Mouse (Mus musculus) monocyte, adult 5-6 weeks (primary cell): ENCODE measurements around the gene Slc24a1. TPM values are rescaled to one million over a fixed set of nuclear protein-coding genes. Genes with fewer than 3 reads are reported as not detected.

Source experiments
- ATAC-seq: fragments of 153-309, 156-312 bp; replicated peaks from 2 replicates; pipeline ENCODE4 v1.8.0; 2017; ENCODE audit warnings: mild to moderate bottlenecking; ENCODE audit not compliant: low TSS enrichment, insufficient number of reproducible peaks, severe bottlenecking, poor library complexity, low FRiP score
- total RNA-seq: library from RNA; stranded (forward); fragments of 200-1000, 200-491, 200-594 nt; gene quantifications from 3 replicates; pipeline ENCODE4 v1.2.3, GENCODE M21; 2017

Gene Slc24a1
- total RNA-seq, 1 experiment from 2014 or later: 0.29 TPM

DNA sequence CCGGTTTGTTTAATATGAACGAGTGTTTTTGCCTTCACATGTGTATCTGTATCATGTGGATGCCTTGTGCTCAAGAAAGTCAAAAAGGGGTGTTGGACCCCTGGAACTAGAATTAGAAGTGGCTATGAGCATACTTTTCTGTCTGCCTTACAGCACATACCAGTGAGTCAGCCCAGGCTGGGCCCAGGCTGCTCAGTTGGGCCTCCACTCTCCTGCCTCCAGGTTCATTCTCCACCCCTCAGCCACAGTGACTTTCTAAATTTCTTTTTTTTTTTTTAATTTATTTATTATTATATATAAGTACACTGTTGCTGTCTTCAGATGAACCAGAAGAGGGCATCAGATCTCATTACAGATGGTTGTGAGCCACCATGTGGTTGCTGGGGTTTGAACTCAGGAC lies 11.6 kb downstream of the Slc24a1 start:
- no peak for ATAC-seq

DNA sequence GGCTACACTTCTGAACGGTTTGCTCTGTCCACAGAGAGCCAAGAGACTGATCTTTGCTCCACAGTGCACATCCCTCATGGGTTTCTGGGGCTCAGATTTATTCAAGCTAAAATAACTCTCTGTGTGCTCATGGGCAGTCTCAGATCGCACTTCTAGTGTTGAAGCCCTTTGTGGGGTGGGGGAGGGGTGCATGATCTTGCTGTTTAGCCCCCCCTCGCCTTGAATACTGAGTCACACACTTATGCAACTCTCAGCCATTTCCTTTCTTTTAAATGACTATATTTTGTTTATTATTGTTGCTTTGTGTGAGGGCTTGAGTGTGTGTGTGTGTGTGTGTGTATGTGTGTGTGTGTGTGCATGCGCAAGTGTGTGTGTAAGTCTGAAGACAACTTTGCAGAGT lies 12.1 kb downstream of the Slc24a1 start:
- no peak for ATAC-seq

DNA sequence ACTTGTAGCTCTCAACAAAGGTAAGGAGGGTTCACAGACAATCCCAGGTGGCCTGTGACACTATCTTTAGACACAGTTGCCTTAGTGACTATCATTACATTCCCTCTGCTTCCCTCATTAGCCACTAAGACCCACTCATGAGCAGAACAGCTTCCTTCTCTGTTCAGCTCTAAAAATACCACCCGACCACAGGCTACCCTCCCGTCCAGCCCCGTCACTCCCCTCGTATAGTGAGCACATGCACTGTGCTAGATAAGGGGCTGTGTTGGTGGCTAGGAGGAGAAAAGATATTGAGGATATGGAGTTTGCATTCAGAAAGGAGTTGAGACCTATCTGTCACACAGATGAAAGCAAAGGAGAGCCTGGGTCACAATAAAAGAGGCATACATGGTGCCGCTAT lies 12.9 kb downstream of the Slc24a1 start:
- no peak for ATAC-seq

DNA sequence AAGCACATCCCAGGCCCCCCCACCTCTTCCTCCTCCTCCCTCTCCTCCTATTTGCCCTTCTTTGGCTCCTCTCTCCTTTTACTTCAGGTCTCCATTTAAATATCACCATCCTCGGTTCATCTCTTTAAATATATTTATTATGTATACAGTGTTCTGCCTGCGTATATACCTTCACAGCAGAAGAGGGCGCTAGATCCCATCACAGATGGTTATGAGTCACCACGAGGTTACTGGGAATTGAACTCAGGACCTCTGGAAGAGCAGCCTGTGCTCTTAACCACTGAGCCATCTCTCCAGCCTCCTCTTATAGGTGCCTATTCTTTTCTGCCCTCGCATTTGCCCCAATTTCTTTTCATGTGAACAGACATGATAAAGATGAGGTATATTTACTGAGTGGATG lies 13.9 kb downstream of the Slc24a1 start:
- ATAC-seq: no peak

DNA sequence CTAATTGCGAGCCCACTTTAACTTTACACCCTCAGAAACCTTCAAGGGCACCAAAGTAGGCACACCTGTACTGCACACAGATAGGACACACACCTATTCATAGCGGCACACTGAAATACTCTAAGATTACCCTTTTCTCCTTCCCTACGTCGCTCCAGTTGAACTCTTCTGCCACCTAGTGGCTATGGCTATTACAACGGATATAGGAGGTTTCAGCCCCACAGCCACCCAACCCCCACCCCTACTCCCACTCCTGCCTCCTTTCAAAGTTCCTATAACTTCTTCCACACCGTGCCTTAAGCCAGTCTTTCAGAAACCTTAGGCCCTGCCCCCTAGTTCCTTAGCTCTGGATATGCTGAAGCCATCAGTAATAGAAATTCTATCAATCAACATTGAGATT lies 14.9 kb downstream of the Slc24a1 start:
- ATAC-seq: peak; percentile 53; the same call in 1 of the 2 replicates

DNA sequence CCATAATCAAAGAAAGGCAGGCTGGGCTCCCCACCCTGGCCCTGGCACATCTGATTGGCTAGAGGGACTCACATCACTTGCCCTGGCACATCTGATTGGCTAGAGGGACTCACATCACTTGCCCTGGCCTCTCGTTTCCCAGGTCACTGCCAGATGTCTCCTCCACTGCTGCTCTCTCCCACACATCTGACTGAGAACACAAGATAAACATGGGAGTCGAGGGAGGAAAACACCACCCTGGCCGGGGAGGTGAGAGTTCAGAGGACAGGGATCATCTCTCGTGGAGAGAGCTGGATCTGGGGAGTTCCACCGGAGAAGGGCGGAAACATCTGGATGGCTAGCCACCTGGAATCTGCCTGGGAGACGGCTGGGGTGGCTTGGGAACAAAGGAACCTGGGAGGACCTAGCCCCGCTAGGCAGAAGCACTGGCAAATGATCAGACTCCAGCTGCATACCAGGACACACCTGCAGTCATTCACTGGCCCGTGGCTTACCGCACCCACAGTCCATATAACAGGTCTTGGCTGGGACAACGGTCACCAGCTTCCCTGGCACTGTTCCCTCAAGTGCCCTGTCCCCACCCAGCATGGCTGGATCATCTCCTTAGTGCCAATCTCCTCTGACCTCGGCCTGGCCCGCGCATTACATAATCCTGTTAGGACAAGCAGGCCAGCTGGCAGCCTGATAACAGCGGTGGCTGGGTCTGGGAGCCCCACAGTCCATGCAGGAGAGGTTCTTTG lies 17.2 kb downstream of the Slc24a1 start:
- no peak for ATAC-seq

DNA sequence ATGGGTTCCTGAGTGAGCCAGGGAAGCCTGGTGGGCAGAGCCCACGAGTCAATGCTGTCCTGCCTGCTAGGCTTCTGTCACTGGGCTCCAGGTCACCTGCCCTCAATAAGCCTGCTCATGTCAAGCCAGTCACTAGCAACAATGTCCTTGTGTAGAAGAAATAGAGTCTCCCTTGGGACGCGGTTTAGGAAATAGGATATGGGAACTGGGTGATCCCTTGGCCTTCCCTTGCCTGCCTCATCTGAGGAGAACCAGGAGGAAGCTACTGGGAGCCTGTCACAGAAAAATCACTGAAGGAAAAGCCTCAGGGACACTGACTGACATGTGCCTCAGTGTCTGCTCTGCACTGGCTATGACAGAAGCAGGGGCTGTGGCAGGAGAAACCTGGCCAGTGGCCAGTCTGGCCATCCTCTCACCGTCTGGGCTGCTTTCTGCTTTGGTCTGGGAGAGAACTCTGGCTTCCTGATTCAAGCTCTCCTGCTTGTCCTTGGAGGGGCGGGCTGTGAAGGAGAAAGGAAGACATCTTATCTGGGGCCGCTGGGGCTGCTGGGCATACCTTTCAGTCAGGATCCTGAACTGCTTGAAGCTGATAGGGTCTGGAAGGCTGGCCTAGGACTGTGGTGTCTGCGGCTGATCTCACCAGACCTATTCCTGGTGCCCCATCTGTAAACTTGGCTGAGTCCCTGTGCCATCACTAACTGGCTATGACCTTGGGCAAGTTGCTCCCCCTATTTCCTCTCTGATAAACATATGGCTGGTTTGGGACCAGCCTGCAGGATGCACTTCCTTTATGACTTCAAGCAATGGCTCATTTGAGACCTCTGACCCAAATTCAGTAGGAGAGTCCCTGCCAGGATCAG lies 19.4 kb downstream of the Slc24a1 start:
- no peak for ATAC-seq

DNA sequence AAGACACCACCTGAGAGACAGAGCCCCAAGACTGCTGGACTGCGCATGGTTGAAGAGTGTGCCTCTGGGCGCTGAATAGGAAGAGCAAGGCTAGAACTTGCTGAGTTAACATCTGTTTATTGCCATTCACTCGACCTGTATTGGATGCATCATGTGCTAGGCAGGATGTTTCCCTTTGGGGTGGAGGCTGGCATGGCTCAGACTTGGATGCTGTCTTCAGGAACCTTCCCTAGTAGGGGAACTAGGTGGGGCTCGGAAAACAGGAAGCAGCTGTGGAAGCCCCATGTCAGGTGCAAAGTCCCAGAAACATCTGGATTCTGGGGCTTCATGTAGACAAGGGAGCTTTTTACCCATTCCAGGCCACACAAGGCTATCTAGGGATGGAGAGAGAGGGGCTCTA lies 21.2 kb downstream of the Slc24a1 start:
- ATAC-seq: no peak

DNA sequence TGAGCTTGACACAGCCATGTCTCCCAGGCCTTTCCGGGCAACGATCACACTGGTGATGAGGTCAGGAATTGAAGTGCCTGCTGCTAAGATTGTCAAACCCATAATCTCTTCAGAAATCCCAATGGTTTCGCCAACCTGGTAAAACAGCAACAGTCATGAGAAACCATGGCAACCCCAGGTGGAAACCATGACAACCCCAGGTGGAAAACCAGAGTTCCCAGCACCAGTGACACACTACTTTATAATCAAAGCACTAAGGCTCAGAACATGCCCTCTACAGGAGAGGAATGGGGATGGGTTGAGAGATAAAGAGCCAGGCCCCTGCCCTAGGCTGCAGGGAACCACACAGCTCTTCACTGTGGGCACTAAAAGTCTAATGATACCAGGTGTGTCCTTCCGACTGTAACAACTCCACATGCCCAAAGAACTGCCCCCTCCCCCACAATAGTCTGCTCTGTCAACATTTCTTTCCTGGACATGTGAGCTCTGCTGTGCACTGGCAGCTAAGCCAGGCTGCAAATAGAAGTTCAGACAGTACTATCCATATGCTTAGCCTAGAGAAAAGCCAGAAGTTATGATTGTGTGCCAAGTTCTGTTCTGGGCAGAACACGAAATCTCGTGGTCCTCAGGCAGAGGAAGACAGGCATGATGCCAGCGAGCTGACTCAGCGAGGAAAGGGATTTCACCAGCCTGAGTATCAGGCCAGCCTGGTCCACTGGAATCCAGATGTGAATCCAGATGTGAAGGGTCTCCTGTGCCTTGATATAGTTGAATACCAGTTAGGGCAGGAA lies 25.0 kb downstream of the Slc24a1 start:
- no peak for ATAC-seq

DNA sequence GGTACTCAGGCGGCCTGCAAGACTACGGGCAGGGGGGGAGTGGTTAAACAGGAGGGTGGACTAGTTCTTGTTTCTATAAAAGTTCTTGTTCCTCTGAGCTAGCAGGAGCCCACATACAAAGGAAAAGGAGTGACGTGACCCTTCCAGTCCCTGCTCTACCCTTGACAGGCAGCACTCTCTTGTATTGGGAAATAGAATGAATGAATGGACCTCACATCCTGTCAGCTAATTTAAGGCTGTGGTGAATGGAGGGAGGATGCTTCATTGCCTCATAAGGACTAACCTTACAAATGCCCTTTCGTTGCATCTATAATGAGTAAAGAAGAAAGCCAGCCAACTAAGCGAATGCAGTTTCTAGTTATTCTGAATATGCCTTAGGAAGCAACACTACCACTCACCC lies 25.6 kb downstream of the Slc24a1 start:
- ATAC-seq: peak; percentile 85

DNA sequence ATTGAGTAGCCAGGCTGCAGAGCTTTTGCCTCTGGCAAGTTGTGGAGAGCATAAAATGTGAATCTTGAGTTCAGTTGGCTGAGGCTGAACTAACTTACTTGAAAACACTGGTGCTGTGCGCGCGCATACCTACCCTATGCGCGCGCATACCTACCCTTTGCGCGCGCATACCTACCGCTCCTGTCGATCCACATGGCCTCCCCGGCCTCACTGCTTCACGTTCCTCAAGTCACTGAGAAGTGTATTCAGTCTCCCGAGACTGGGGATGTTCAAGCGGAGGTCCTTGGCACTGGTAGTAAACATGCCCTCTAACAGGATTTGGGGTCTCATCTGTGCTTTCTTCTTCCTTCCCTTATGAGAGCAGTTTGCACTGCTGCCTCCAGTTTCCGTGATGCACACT lies 32.8 kb downstream of the Slc24a1 start:
- no peak for ATAC-seq

DNA sequence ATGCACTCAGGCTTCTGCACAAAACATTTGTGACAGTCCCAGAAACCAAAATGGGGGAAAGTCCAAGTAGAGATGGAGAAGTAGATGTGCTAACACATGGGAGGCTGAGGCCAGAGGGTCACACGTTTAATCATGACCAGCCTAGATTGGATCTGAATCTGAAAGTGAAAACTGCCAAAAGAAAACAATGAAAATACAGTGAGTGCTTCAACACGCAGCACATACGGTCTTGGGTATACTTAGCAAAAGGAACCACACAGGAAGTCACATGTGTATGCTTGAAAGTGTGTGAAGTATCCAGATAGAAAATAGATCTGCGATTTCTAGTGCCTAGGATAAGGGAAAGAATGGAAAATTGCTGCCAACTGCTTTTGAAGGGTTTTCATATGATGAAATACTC lies 36.8 kb downstream of the Slc24a1 start:
- ATAC-seq: 0 out of 2 replicates have a peak, but pooled peaks have one; percentile 43

DNA sequence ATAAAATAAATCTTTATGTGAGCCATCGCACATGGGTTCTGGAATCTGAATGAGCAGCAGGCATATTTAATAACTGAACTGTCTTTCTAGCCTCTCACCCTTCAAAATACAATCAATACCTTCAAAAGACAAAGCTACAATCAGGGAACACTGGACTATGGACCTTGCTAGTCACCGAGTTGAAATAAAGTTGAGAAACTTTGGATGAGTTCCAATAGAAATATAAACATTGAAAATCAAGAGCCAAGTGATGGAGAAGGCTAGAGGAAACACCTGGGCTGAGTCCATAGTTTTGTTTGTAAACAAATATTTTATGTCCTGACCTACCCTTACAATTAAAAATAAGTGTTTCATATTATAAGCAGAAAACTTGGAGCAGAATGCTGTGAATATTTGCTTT lies 37.4 kb downstream of the Slc24a1 start:
- no peak for ATAC-seq

DNA sequence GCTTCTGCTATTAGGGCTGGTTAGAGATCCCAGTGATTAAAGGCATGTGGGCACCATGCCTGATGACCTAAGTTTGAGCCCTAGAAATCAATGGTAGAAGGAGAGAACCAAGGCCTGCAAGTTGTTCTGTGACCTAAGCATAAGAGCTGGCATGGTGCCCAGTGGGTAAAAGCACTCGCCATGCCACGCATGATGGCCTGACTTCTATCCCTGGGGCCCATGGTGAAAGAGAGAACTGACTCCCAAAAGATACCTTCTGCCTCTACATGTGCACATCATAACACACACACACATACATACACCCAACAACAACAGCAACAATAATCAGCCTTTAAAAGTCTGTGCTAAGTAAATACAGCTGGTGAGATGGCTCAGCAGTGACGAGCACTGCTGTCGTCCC lies 38.0 kb downstream of the Slc24a1 start:
- ATAC-seq: no peak

DNA sequence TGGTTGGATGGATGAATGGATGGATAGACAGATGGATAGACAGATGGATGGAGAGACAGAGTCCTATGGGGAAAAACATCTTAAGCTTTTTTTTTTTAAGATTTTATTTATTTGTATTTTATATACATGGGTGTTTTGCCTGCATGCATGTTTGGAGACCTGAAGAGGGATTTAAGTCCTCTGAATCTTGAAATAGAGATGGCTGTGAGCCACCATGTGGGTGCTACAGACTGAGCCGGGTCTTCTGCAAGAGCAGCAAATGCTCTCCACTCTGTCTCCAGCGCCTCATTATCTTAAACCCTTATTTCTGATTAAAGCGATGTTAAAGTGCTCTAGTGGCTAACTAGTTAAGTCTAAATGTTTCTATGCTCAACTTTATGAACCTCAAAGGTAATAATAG lies 44.0 kb downstream of the Slc24a1 start:
- no peak for ATAC-seq

DNA sequence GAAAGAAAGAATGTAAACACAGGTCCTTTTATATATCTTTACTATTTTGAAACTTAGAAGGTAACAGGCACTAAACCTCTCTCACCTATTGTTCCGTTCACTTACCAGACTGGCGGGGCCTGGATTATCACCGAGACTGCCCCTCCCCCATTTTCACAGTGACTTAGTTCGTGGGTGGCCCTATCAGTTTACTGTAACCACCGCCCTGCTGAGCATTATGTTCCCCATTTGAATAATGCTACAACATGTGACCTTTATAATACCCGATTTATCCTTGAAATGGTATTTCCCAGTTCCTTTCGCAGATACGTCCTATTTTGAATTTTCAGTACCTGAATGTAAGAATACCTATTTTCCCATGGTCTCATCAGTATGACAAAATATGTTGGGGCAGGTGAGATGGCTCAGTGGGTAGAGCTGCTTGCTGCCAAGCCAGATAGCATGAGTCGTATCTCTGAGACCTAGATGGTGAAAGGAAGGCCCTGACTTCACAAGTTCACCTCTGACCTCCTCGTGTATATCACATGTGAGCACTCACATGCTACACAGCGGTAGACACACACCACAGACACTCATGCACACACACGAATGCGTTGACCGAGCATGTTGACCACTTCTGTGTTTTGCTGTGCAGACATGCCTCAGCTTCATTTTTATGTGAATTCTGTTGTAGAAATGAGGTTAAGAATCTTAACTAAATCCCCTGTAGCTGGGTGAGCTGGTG lies 46.3 kb downstream of the Slc24a1 start:
- no peak for ATAC-seq

DNA sequence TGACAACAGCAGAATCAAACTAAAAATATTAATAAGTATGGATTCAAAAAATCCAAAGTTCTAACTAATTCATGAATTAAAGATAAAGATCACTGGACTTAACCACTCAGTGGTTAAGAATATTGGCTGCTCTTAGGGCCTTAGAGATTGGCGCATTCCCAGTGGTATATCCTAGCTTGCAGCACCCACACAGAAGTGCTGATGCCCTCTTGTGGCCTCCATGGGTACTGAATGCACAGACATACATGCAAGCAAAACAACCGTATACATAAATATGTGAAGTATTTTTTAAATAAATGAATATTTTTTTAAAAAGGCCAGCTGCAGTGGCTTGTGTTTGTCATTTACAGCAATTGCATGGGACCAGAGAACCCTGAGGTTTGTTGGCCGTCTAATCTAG lies 48.0 kb downstream of the Slc24a1 start:
- ATAC-seq: no peak; the same call in 1 of the 2 replicates

DNA sequence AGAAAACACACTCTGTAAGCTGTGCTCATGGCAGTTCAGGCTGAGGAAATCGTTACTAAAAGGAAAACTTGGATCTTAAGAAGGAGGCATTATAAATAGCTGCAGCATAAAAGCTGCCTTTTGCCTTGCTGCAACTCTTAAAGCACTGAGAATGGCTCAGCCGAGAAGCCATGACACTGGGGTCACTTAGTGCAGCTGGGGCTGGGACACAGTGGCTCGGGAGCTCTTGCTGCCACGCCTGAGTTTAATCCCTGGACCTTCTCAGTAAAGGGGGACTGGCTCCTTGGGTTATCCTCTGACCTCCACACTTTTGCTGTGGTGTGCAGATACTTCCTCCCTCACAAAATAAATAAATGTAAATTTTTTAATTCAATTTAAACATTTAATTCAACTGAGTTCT lies 48.5 kb downstream of the Slc24a1 start:
- no peak for ATAC-seq

DNA sequence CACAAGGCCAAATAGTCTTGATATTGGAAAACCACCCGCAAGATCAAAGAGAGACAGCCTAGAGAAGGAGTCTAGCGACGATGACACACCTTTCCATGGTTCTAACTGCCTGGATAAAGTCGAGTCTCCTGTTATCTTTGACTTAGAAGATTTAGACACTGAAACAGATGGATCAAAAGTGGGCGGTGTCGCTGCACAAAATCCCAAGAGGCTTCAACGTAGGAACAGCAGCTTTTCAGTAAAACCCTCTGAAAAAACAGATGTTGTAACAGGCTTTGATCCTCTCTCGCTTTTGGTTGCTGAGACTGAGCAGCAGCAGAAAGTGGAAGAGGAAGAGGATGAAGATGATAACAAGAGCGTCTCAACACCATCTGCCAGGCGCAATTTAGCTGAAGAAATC lies 54.8 kb downstream of the Slc24a1 start:
- no peak for ATAC-seq
